Mouse (Mus musculus) v-Abl transformed pro-B cells (cell line): ENCODE data around the gene Selenoh.

Experiments used
- in situ Hi-C, 2 experiments: fragments of 400-800 bp; cut with MboI; formaldehyde crosslinking; loops; one replicate each; pipeline ENCODE4 v1.15.1; 2025; ENCODE audit not compliant: unreplicated experiment in 2 of 2

Selenoh gene

GRCm38 (mm10) chr2:84670569-84670933 is at the start of gene Selenoh:
TSS of gene Selenoh (minus strand) at chr2:84670770.
- in situ Hi-C loops: loop anchor here in 1 of 2 experiments (10.0 kb wide), 2 partner anchors 154 to 1026 kb away; partner anchors contain the start of genes Smtnl1, Timm10 and Zc3h15

GRCm38 (mm10) chr2:84717357-84717756 is 46.8 kb upstream of the Selenoh start:
- in situ Hi-C loops: loop anchor here in 1 of 2 experiments (25.0 kb wide), 1 partner anchor 320 kb away; the partner anchor contains the start of genes P2rx3, Ssrp1 and Tnks1bp1

DNA sequence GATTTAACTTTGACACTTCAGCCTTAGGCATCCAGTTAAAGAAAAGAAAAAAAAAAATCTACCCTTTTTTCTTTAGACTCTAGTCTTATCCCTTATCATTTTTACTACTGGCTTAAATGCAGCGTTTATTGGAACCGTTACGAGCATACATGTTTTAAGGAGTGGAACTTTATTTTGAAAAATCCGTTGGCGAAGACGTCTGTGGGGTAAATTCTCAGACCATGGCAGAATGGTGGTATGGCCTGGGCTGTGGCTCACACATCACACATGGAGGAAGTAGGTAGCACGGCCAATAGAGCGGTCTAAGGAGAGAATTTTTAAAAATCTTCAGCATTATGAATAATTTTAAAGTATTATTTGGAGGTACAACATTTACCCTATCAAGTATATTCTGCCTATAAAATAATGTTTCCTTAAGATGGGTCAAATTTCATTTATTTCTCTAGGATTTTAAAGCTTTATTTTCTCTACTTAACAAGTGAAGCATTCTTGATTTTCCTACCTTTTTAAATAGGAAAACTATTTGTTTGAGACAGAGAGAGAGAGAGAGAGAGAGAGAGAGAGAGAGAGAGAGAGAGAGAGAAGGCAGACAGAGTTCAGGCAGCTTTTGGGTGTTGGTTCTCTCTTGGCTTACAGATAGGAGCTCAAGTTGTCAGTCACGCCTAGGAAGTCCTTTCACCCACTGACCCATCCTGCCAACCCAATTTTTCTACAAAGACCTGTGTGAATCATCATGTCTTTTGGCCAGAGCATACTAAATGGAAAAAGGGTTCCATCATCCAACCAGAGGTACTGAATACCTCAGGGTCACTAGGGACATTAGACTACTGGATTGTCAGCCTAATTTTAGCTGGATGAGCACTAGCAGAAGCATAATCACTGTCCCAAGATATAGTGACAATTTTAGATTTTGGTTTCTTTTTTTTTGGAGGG is 46.1 kb upstream of the Selenoh start:
- in situ Hi-C loops: loop anchor here in 1 of 2 experiments (25.0 kb wide), 1 partner anchor 321 kb away; the partner anchor contains the start of genes P2rx3, Ssrp1 and Tnks1bp1

GRCm38 (mm10) chr2:84715562-84716361 is 45.2 kb upstream of the Selenoh start:
- in situ Hi-C loops: loop anchor here in 1 of 2 experiments (25.0 kb wide), 1 partner anchor 322 kb away; the partner anchor contains the start of genes P2rx3, Ssrp1 and Tnks1bp1

DNA sequence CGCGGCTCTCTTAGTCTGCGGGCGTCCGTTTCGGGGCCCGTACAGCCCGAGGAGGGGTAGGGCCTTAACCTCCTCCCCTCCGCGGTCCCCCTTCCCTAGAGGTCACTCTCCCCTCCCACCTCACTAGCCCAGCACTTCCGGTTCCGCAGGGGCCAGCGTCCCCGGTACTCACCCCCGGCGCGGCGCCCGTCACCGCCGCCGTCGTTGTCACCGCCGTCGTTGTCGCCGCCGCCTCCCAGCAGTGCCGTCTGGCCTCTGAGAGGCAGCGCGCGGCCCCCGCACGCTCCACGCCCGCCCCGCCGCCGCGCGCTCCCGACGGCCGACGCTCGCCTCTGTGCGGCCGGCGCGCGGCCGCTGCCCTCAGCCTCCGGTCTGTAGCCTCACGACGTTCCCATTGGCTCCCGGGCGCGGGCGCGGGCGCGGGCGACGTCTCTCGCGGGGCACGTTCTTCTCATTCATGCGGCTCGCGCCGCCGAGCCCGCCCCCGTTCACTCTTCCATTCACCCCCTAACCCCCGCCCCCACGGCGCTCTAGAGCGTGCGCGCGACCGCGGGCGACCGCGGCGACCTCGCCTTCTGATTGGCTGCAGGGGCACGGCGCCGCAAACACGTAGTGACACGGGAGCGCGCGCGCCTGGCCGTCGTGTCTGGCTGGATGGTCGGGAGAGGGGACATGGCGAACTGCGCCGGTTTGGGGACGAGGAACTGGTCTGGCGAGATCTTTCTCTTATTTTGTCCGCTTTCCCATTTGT is 44.4 kb upstream of the Selenoh start, which contains the start of gene Zdhhc5:
TSS of gene Zdhhc5 (minus strand) at position 370 of the 751 bp plus-strand sequence.
- in situ Hi-C loops: loop anchor here (5.0 to 25.0 kb wide), 2 partner anchors 38 to 322 kb away; partner anchors contain the start of genes Gm28635 (in 1 of the 2), Med19 (in 1 of the 2), P2rx3 (in 1 of the 2) and Ssrp1 (in 1 of the 2)

GRCm38 (mm10) chr2:84714422-84714810 is 43.8 kb upstream of the Selenoh start:
- in situ Hi-C loops: loop anchor here (5.0 to 25.0 kb wide), 2 partner anchors 37 to 323 kb away; partner anchors contain the start of genes Gm28635 (in 1 of the 2), Med19 (in 1 of the 2), P2rx3 (in 1 of the 2) and Ssrp1 (in 1 of the 2)

- in situ Hi-C loops: loop anchor here (5.0 to 25.0 kb wide), 2 partner anchors 35 to 325 kb away; partner anchors contain the start of genes Gm28635 (in 1 of the 2), Med19 (in 1 of the 2), P2rx3 (in 1 of the 2) and Ssrp1 (in 1 of the 2)
Measured at GRCm38 (mm10) chr2:84711898-84712297, 41.3 kb upstream of the Selenoh start.

- in situ Hi-C loops: loop anchor here in 1 of 2 experiments (25.0 kb wide), 1 partner anchor 330 kb away; the partner anchor contains the start of genes P2rx3, Ssrp1 and Tnks1bp1
Measured at GRCm38 (mm10) chr2:84707523-84707922, 37.0 kb upstream of the Selenoh start.

- in situ Hi-C loops: loop anchor here in 1 of 2 experiments (25.0 kb wide), 1 partner anchor 332 kb away; the partner anchor contains the start of genes P2rx3, Ssrp1 and Tnks1bp1
Measured at GRCm38 (mm10) chr2:84705295-84705694, 34.7 kb upstream of the Selenoh start.

DNA sequence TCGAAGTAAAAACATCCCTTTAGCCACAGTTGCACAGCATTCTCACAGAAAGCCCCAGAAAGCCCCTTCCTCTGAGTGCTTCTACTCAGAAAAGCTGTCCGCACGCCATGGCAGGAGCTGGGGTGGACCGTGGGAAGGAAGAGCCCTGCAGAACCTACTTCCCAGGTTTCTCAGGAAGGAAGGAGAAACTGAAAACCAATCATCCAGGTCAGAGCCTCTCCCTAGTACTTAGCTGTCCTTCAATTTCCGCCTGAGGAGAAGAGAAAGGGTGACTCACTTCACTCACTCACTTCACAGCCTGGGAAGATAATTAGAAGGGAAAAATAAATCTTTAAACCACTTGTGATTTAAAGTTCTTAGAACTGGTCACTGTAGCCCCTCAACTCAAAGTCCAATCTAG is 33.8 kb upstream of the Selenoh start:
- in situ Hi-C loops: loop anchor here in 1 of 2 experiments (25.0 kb wide), 1 partner anchor 333 kb away; the partner anchor contains the start of genes P2rx3, Ssrp1 and Tnks1bp1

DNA sequence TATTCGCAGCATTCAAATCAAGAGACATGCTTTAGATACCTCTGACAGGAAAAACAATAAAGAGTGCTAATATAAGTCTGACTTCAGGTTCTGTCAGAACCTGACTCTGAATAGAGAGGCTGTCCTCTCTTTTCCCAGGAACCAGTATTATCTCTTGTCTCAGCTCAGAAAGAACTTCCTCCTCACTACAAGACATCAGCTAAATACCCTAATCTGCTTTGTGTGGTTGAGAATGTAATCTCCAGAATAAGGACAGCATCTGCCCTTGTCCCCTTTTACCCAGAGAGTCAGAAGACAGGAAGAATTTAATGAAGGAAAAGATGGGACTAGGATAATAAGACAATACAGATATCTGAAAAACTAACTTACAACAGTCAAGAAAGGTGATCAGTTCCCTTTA is 32.9 kb upstream of the Selenoh start:
- in situ Hi-C loops: loop anchor here in 1 of 2 experiments (25.0 kb wide), 1 partner anchor 334 kb away; the partner anchor contains the start of genes P2rx3, Ssrp1 and Tnks1bp1

GRCm38 (mm10) chr2:84695007-84695695 is 24.6 kb upstream of the Selenoh start:
- in situ Hi-C loops: no loop called here

DNA sequence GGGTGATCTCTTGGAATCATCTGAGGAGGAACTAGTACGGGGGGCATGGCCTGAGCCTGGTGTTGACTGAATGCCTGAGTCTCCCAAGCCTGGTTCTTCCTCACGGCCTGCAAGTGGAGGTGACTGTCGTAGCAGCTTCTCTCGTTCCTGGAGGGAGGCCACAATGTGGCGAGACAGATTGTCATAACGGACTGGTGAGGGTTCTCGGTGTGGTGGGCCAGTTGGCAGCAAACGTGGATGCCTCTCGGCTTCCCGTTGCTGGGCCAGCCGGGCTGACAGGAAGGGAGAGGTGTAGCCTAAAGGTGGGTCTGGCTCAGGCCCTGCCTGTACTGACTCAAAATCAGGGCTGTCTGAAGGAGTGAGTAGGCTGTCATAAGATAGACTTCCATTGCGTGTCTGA is 19.5 kb upstream of the Selenoh start:
- in situ Hi-C loops: no loop called here

DNA sequence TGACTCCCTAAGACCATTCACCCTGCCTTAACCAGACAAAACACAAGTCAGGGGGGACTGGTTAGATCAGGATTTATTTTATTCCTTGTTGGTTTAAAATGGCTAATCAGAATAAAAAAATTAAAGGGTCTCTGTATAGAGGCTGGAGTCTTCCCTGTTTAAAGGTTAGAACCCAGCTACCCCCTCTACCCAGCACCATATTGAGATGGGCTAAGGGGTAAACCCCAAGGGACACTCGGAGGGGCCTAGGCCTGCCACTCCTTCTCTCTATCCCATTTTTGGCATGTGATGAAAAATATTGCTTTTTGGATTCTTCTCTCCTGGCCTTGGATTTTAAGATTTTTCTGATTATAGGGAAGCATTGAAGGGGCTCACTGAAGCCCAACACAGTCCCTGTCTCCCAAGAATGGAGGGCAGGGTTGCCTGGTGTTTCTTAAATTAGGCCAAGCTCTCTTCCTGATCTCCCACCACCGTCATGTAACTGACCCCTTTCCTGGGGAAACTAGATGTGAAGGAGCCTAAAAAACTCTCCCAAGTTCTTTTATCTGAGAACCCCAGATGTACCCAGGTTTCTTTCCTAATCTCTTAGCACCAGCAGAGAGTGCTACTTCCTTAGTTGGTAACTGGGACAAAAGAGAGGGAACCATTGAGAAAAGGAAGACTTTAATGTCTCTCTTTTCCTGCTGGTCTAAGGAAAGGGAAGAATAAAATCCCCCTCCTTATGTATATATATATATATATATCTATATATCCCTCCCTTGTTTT is 17.7 kb upstream of the Selenoh start:
- in situ Hi-C loops: no loop called here

GRCm38 (mm10) chr2:84682605-84683183 is 12.1 kb upstream of the Selenoh start:
- in situ Hi-C loops: no loop called here

GRCm38 (mm10) chr2:84679016-84679415 is 8.4 kb upstream of the Selenoh start, which contains the start of gene Tmx2:
TSS of gene Tmx2 (minus strand) at chr2:84679140.
- in situ Hi-C loops: loop anchor here (5.0 to 10.0 kb wide), 4 partner anchors 33 to 1034 kb away; partner anchors contain the start of genes Clp1 (in 1 of the 2), Smtnl1 (in 1 of the 2), Timm10 (in 1 of the 2) and Zc3h15 (in 1 of the 2)
